Mouse (Mus musculus) retina, postnatal 7 days (tissue): Measurements from ENCODE around the gene Olfr1311.
"Not testable (repeated sequence)": the region's sequence is repeated elsewhere in the genome, so short reads cannot be mapped to it uniquely, and the experiment has no call there.

Experiments
- DNase-seq: peaks from one replicate; pipeline ENCODE4 v3.0.0-alpha.2; 2012; ENCODE audit warnings: low read depth, low spot score

Gene Olfr1311

GRCm38 (mm10) chr2:112024312-112024711 is at the start of gene Olfr1311:
Gene Olfr1311 (minus strand): TSS chr2:112024412.
- DNase-seq = no peak

GRCm38 (mm10) chr2:112050138-112050537 is 25.9 kb upstream of the Olfr1311 start, which contains the start of gene Olfr1312:
Gene Olfr1312 (minus strand): TSS chr2:112050238.
- DNase-seq = no peak

- not testable (repeated sequence) for DNase-seq
Measured at GRCm38 (mm10) chr2:112026971-112027370, 2.8 kb upstream of the Olfr1311 start.

GRCm38 (mm10) chr2:112014900-112015299 is 9.3 kb downstream of the Olfr1311 start:
- no peak for DNase-seq

- DNase-seq = no peak
Measured at GRCm38 (mm10) chr2:112012608-112013007, 11.6 kb downstream of the Olfr1311 start, which contains the start of gene Olfr1310. Gene Olfr1310 (minus strand): TSS chr2:112012708.

- DNase-seq = no peak
Measured at GRCm38 (mm10) chr2:111990181-111990580, 34.0 kb downstream of the Olfr1311 start, which contains the start of gene Olfr1309. Gene Olfr1309 (minus strand): TSS chr2:111990281.
